Mouse (Mus musculus): ENCODE measurements at regions not wholly inside any gene's neighbourhood (a gene's known extent, or its start where the extent isn't known, plus 50 kb on each side); places are given as distances from the start of the nearest gene placed in this dataset.

DNA sequence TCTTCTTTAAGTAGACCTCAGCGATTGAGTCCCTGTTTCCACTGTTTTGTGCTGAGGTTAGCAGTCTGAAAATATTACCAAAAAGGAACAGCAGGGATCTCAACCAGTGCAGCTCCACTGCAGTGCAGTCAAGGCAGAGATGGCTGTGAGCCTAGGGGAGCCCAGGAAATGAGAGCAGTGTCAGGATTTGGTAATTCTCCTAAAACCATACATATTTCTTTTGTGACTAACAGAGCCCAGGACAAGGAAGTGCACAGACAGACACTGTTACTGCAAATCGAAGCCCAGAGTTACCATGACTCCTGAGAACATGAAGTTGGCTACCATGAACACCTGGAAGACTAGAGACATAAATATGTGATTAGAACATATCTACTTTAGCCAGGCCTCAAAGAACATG, 189.3 kb downstream of the Ankrd16 start:
- no peak for TF ChIP-seq CTCF (IDR thresholded peaks at IDR 0.05; ENCODE audit: low read depth)
- TF ChIP-seq EP300 (optimal IDR thresholded peaks at IDR 0.05): no peak
